Mouse (Mus musculus): ENCODE results near the gene Tmem274. TPM values are rescaled to one million over a fixed set of nuclear protein-coding genes. Genes with fewer than 3 reads are reported as not detected.

Gene Tmem274
- polyA plus RNA-seq, 1 experiment: not detected

GRCm38 (mm10) chr4:149517868-149518340, 40.7 kb downstream of the Tmem274 start, which contains the start of gene Ctnnbip1:
Ctnnbip1 (plus strand) TSS chr4:149518236.
- H3K79me3 ChIP-seq (ENCODE audit: low read depth): peaks cover 1% of the 10 kb centered on the region

GRCm38 (mm10) chr4:149518351-149519220, 41.4 kb downstream of the Tmem274 start:
- TF ChIP-seq USF1 (IDR thresholded peaks at IDR 0.05; ENCODE audit: low read depth) (no peak), CTCF (IDR thresholded peaks at IDR 0.05; ENCODE audit: control insufficient read depth, insufficient read depth, insufficient read length) (no peak), MYOD1 (IDR thresholded peaks at IDR 0.05; ENCODE audit: control insufficient read depth, insufficient read length, low read depth) (no peak), MYOG (IDR thresholded peaks at IDR 0.05; ENCODE audit: control insufficient read depth, extremely low read depth, insufficient read length) (no peak), CEBPB (IDR thresholded peaks at IDR 0.05; ENCODE audit: low read depth) (no peak), FOSL1 (IDR thresholded peaks at IDR 0.05; ENCODE audit: insufficient read depth, low read length, poor library complexity, severe bottlenecking) (no peak)
- Histone ChIP-seq H3K79me2 (ENCODE audit: control insufficient read depth, insufficient read depth) (peaks cover 34% of the 10 kb centered on the region), H3ac (ENCODE audit: control insufficient read depth, insufficient read length, low read depth) (peak overlapping the region; percentile 81), H3K4me3 (ENCODE audit: insufficient read depth, poor library complexity, severe bottlenecking) (peak overlapping the region; percentile 71), H3K79me3 (ENCODE audit: low read depth) (peaks cover 1% of the 10 kb centered on the region), H3K36me3 (ENCODE audit: control insufficient read depth, insufficient read depth) (no peaks in the 10 kb centered on the region), H3K27me3 (ENCODE audit: control insufficient read depth, insufficient read depth, insufficient read length) (no peaks in the 10 kb centered on the region)

More at GRCm38 (mm10) chr4:149517868-149518340, 40.7 kb downstream of the Tmem274 start, which contains the start of gene Ctnnbip1:
- peak within 1 kb of the TSS; percentile 71 for H3K4me3 ChIP-seq (ENCODE audit: insufficient read depth, poor library complexity, severe bottlenecking)
- peak within 1 kb of the TSS; percentile 81 for H3ac ChIP-seq (ENCODE audit: control insufficient read depth, insufficient read length, low read depth)
- no peaks in the 10 kb centered on the region for H3K27me3 ChIP-seq (ENCODE audit: control insufficient read depth, insufficient read depth, insufficient read length)
- TF ChIP-seq MAX (IDR thresholded peaks at IDR 0.05): no peak
- no peak for TF ChIP-seq USF1 (IDR thresholded peaks at IDR 0.05; ENCODE audit: low read depth)
- no peak for TF ChIP-seq FOSL1 (IDR thresholded peaks at IDR 0.05; ENCODE audit: insufficient read depth, low read length, poor library complexity, severe bottlenecking)
- no peak for TF ChIP-seq MYOD1 (IDR thresholded peaks at IDR 0.05; ENCODE audit: control insufficient read depth, insufficient read length, low read depth)
- peaks cover 32% of the 10 kb centered on the region for H3K79me2 ChIP-seq (ENCODE audit: control insufficient read depth, insufficient read depth)
- no peaks in the 10 kb centered on the region for H3K36me3 ChIP-seq (ENCODE audit: control insufficient read depth, insufficient read depth)

GRCm38 (mm10) chr4:149521258-149521657, 44.1 kb downstream of the Tmem274 start:
- Histone ChIP-seq H3K79me2 (ENCODE audit: control insufficient read depth, insufficient read depth) (peaks cover 51% of the 10 kb centered on the region), H3K4me3 (ENCODE audit: insufficient read depth, poor library complexity, severe bottlenecking) (no peak overlapping the region), H3K36me3 (ENCODE audit: control insufficient read depth, insufficient read depth) (peaks cover 6% of the 10 kb centered on the region), H3ac (ENCODE audit: control insufficient read depth, insufficient read length, low read depth) (no peak overlapping the region), H3K79me3 (ENCODE audit: low read depth) (peaks cover 1% of the 10 kb centered on the region), H3K27me3 (ENCODE audit: control insufficient read depth, insufficient read depth, insufficient read length) (no peaks in the 10 kb centered on the region)
- no peak for TF ChIP-seq CEBPB (IDR thresholded peaks at IDR 0.05; ENCODE audit: low read depth)
- no peak for TF ChIP-seq MYOG (IDR thresholded peaks at IDR 0.05; ENCODE audit: control insufficient read depth, extremely low read depth, insufficient read length)
- no peak for TF ChIP-seq MYOD1 (IDR thresholded peaks at IDR 0.05; ENCODE audit: control insufficient read depth, insufficient read length, low read depth)
- TF ChIP-seq FOSL1 (IDR thresholded peaks at IDR 0.05; ENCODE audit: insufficient read depth, low read length, poor library complexity, severe bottlenecking): no peak
- TF ChIP-seq CTCF (IDR thresholded peaks at IDR 0.05; ENCODE audit: control insufficient read depth, insufficient read depth, insufficient read length): no peak
- no peak for TF ChIP-seq USF1 (IDR thresholded peaks at IDR 0.05; ENCODE audit: low read depth)
- TF ChIP-seq MAX (IDR thresholded peaks at IDR 0.05): no peak

- no peaks in the 10 kb centered on the region for H3K27me3 ChIP-seq (ENCODE audit: control insufficient read depth, insufficient read depth, insufficient read length)
- H3K79me2 ChIP-seq (ENCODE audit: control insufficient read depth, insufficient read depth): peaks cover 47% of the 10 kb centered on the region
- no peak overlapping the region for H3K4me3 ChIP-seq (ENCODE audit: insufficient read depth, poor library complexity, severe bottlenecking)
- no peak overlapping the region for H3ac ChIP-seq (ENCODE audit: control insufficient read depth, insufficient read length, low read depth)
- peaks cover 6% of the 10 kb centered on the region for H3K36me3 ChIP-seq (ENCODE audit: control insufficient read depth, insufficient read depth)
- H3K79me3 ChIP-seq (ENCODE audit: low read depth): peaks cover 1% of the 10 kb centered on the region
- TF ChIP-seq MYOD1 (IDR thresholded peaks at IDR 0.05; ENCODE audit: control insufficient read depth, insufficient read length, low read depth): no peak
Observed at GRCm38 (mm10) chr4:149523961-149524360, 46.8 kb downstream of the Tmem274 start.

- peaks cover 6% of the 10 kb centered on the region for H3K36me3 ChIP-seq (ENCODE audit: control insufficient read depth, insufficient read depth)
- H3K79me2 ChIP-seq (ENCODE audit: control insufficient read depth, insufficient read depth): peaks cover 50% of the 10 kb centered on the region
- no peaks in the 10 kb centered on the region for H3K27me3 ChIP-seq (ENCODE audit: control insufficient read depth, insufficient read depth, insufficient read length)
- peaks cover 6% of the 10 kb centered on the region for H3K79me3 ChIP-seq (ENCODE audit: low read depth)
- no peak overlapping the region for H3K4me3 ChIP-seq (ENCODE audit: insufficient read depth, poor library complexity, severe bottlenecking)
- no peak for TF ChIP-seq CEBPB (IDR thresholded peaks at IDR 0.05; ENCODE audit: low read depth)
- TF ChIP-seq USF1 (IDR thresholded peaks at IDR 0.05; ENCODE audit: low read depth): no peak
- no peak for TF ChIP-seq MYOG (IDR thresholded peaks at IDR 0.05; ENCODE audit: control insufficient read depth, extremely low read depth, insufficient read length)
- TF ChIP-seq CTCF (IDR thresholded peaks at IDR 0.05; ENCODE audit: control insufficient read depth, insufficient read depth, insufficient read length): no peak
- no peak for TF ChIP-seq FOSL1 (IDR thresholded peaks at IDR 0.05; ENCODE audit: insufficient read depth, low read length, poor library complexity, severe bottlenecking)
- TF ChIP-seq MAX (IDR thresholded peaks at IDR 0.05): no peak
- H3ac ChIP-seq (ENCODE audit: control insufficient read depth, insufficient read length, low read depth): no peak overlapping the region
Observed at GRCm38 (mm10) chr4:149525170-149525569, 48.0 kb downstream of the Tmem274 start.

- Histone ChIP-seq H3K79me2 (ENCODE audit: control insufficient read depth, insufficient read depth) (peaks cover 50% of the 10 kb centered on the region), H3ac (ENCODE audit: control insufficient read depth, insufficient read length, low read depth) (no peak overlapping the region), H3K79me3 (ENCODE audit: low read depth) (peaks cover 6% of the 10 kb centered on the region), H3K36me3 (ENCODE audit: control insufficient read depth, insufficient read depth) (peaks cover 6% of the 10 kb centered on the region), H3K27me3 (ENCODE audit: control insufficient read depth, insufficient read depth, insufficient read length) (no peaks in the 10 kb centered on the region), H3K4me3 (ENCODE audit: insufficient read depth, poor library complexity, severe bottlenecking) (no peak overlapping the region)
- TF ChIP-seq MAX (IDR thresholded peaks at IDR 0.05) (no peak), MYOD1 (IDR thresholded peaks at IDR 0.05; ENCODE audit: control insufficient read depth, insufficient read length, low read depth) (no peak), USF1 (IDR thresholded peaks at IDR 0.05; ENCODE audit: low read depth) (no peak), CEBPB (IDR thresholded peaks at IDR 0.05; ENCODE audit: low read depth) (no peak), CTCF (IDR thresholded peaks at IDR 0.05; ENCODE audit: control insufficient read depth, insufficient read depth, insufficient read length) (no peak), MYOG (IDR thresholded peaks at IDR 0.05; ENCODE audit: control insufficient read depth, extremely low read depth, insufficient read length) (no peak)
Observed at GRCm38 (mm10) chr4:149525811-149526210, 48.6 kb downstream of the Tmem274 start.

Measured in C2C12 (cell line).